In the genomic region with DNA sequence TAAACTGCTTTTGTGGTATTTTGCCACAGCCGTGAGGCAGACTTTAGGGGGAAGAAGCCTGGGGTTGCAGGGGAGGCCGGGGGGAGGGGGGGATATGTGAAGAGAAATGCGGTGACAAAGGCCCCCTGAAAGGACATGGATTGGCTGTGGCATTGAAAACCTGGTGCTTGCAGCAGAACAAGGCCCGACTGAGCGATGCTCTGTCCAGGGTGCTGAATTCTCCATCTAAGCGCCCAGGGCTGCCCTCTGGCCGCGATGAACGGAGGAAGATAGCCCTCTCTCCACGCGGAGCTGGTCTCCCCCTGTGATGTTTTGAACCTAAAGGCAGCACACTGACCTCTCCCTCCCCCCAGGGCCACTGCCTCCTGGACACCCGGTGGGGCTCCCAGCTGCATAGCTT, we compare ENCODE assay signal across 8 mouse cellular contexts. TPM values are rescaled to one million over a fixed set of nuclear protein-coding genes. Genes with fewer than 3 reads are reported as not detected.
DNase-seq lines count a peak whose midpoint lies in the region; ATAC-seq and TF ChIP-seq lines count a peak whose summit lies in the region.
"Had no signal": no experiment of that assay in that cellular context is flagged by ENCODE, and none has a peak within 500 bp of the region (broad histone marks: within the 10 kb centered on the region; RNA-seq: fewer than 3 reads in every experiment).

No protein-coding gene starts in this region.

- 5% methylated on average over 12 of the region's 12 CpGs for WGBS in liver, embryonic 12.5 days (ENCODE audit: insufficient replicate concordance)
- WGBS in embryonic facial prominence, embryonic 14.5 days, result 6% methylated on average over 6 of the region's 12 CpGs
- WGBS in lung, embryonic 14.5 days, result 3% methylated on average over 12 of the region's 12 CpGs

- peak; percentile 58 for DNase-seq in liver
- peak; percentile 61 for DNase-seq in adrenal gland, adult 2 months
- DNase-seq in embryonic facial prominence, embryonic 14.5 days (ENCODE audit: low spot score), result peak; percentile 74
- DNase-seq in lung, embryonic 14.5 days, result peak; percentile 92
- peak; percentile 64 for DNase-seq in thymus, postnatal 14 days

- peaks cover 89% of the 10 kb centered on the region for H3K27me3 ChIP-seq in liver, embryonic 12.5 days (replicated peaks)
- no peaks in the 10 kb centered on the region for H3K27me3 ChIP-seq in embryonic facial prominence, embryonic 14.5 days (replicated peaks; ENCODE audit: control insufficient read depth, insufficient read depth, low read length)
- no peaks in the 10 kb centered on the region; the same call in 1 of the 2 replicates for H3K27me3 ChIP-seq in lung, embryonic 14.5 days (ENCODE audit: insufficient read depth, low read length)
- H3K27me3 ChIP-seq: embryonic facial prominence, embryonic 15.5 days had no signal

- peak; percentile 26; the same call in 1 of the 2 replicates for TF ChIP-seq CTCF in lung, embryonic 14.5 days (IDR thresholded peaks at IDR 0.05; ENCODE audit: low read depth)

- no peak for ATAC-seq in liver, embryonic 12.5 days
- ATAC-seq in embryonic facial prominence, embryonic 14.5 days (ENCODE audit: low read depth), result no peak
- ATAC-seq in lung, embryonic 14.5 days (ENCODE audit: insufficient read depth), result no peak
- no peak for ATAC-seq in inflammation-experienced regulatory T-cells, adult 6 months

- H3K27ac ChIP-seq in liver, embryonic 12.5 days, result no peak overlapping the region
- no peak overlapping the region for H3K27ac ChIP-seq in embryonic facial prominence, embryonic 14.5 days (replicated peaks; ENCODE audit: low read depth, low read length)
- no peak overlapping the region for H3K27ac ChIP-seq in lung, embryonic 14.5 days (ENCODE audit: low read depth)
- H3K27ac ChIP-seq: embryonic facial prominence, embryonic 15.5 days had no signal

- H3K9ac ChIP-seq in liver, embryonic 12.5 days, result no peak overlapping the region
- H3K9ac ChIP-seq in embryonic facial prominence, embryonic 14.5 days (ENCODE audit: low read depth, low read length), result no peak overlapping the region
- H3K9ac ChIP-seq in lung, embryonic 14.5 days, result no peak overlapping the region
- H3K9ac ChIP-seq: embryonic facial prominence, embryonic 15.5 days had no signal

- no peaks in the 10 kb centered on the region for H3K9me3 ChIP-seq in liver, embryonic 12.5 days (replicated peaks)
- no peaks in the 10 kb centered on the region for H3K9me3 ChIP-seq in embryonic facial prominence, embryonic 14.5 days (ENCODE audit: control insufficient read depth, low read length)
- no peaks in the 10 kb centered on the region for H3K9me3 ChIP-seq in lung, embryonic 14.5 days (ENCODE audit: low read depth, low read length)
- H3K9me3 ChIP-seq: embryonic facial prominence, embryonic 15.5 days had no signal

- H3K4me3 ChIP-seq in liver, embryonic 12.5 days, result no peak overlapping the region
- H3K4me3 ChIP-seq in embryonic facial prominence, embryonic 14.5 days (ENCODE audit: low read depth, low read length), result no peak overlapping the region
- H3K4me3 ChIP-seq in lung, embryonic 14.5 days (ENCODE audit: low read depth, low read length), result no peak overlapping the region
- H3K4me3 ChIP-seq: embryonic facial prominence, embryonic 15.5 days had no signal

- H3K4me2 ChIP-seq in liver, embryonic 12.5 days, result no peak overlapping the region
- H3K4me2 ChIP-seq in embryonic facial prominence, embryonic 14.5 days (ENCODE audit: low read depth, low read length), result no peak overlapping the region
- H3K4me2 ChIP-seq in lung, embryonic 14.5 days, result no peak overlapping the region
- H3K4me2 ChIP-seq: embryonic facial prominence, embryonic 15.5 days had no signal

- H3K4me1 ChIP-seq in liver, embryonic 12.5 days, result no peaks in the 10 kb centered on the region
- no peaks in the 10 kb centered on the region for H3K4me1 ChIP-seq in embryonic facial prominence, embryonic 14.5 days (ENCODE audit: control insufficient read depth, insufficient read depth, low read length)
- H3K4me1 ChIP-seq in lung, embryonic 14.5 days (ENCODE audit: insufficient read depth), result no peaks in the 10 kb centered on the region
- H3K4me1 ChIP-seq: embryonic facial prominence, embryonic 15.5 days had no signal

- H3K36me3 ChIP-seq in liver, embryonic 12.5 days, result no peaks in the 10 kb centered on the region
- no peaks in the 10 kb centered on the region for H3K36me3 ChIP-seq in embryonic facial prominence, embryonic 14.5 days (ENCODE audit: control insufficient read depth, insufficient read depth, low read length)
- no peaks in the 10 kb centered on the region for H3K36me3 ChIP-seq in lung, embryonic 14.5 days (ENCODE audit: insufficient read depth)
- H3K36me3 ChIP-seq: embryonic facial prominence, embryonic 15.5 days had no signal

RNA-seq across cellular contexts. Expression of a gene that starts 13.1 kb away (rescaled TPM):
- polyA plus RNA-seq in liver, embryonic 12.5 days (2016; fragmentation: Nextera tagmentation; extraction: Ambion mirVana), result 0.24 and 0.31 TPM in 2 replicates
- total RNA-seq in adrenal gland, adult 2 months (2021), result 1 to 10 TPM; 4.4 to 7.9 TPM
- 5.5 and 6.3 TPM in 2 replicates for polyA plus RNA-seq in adrenal gland, adult 2 months (2012; rRNA removed)
- polyA plus RNA-seq in embryonic facial prominence, embryonic 14.5 days (2014; fragmentation: Nextera tagmentation; extraction: Ambion mirVana), result 3.2 and 3.4 TPM in 2 replicates
- 1.7 and 2.0 TPM in 2 replicates for polyA plus RNA-seq in lung, embryonic 14.5 days (2014; fragmentation: Nextera tagmentation; extraction: Ambion mirVana)
- 1 to 10 TPM in 1 of 3 experiments, under 1 TPM in 1, not detected in 1; 0.15 to 1.1 TPM for polyA plus RNA-seq in inflammation-experienced regulatory T-cells, adult 6 months (2017; shearing (Covaris generic))

RNA-seq across cellular contexts. Expression of a gene that starts 13.9 kb away (rescaled TPM):
- polyA plus RNA-seq in liver, embryonic 12.5 days (2016; fragmentation: Nextera tagmentation; extraction: Ambion mirVana), result 13.5 and 14.0 TPM in 2 replicates
- 10 to 100 TPM; 13.9 to 24.8 TPM for total RNA-seq in adrenal gland, adult 2 months (2021)
- polyA plus RNA-seq in adrenal gland, adult 2 months (2012; rRNA removed), result 39.9 and 43.0 TPM in 2 replicates
- 50.0 and 59.5 TPM in 2 replicates for polyA plus RNA-seq in embryonic facial prominence, embryonic 14.5 days (2014; fragmentation: Nextera tagmentation; extraction: Ambion mirVana)
- 61.0 and 63.8 TPM in 2 replicates for polyA plus RNA-seq in lung, embryonic 14.5 days (2014; fragmentation: Nextera tagmentation; extraction: Ambion mirVana)
- 1 to 10 TPM; 6.5 to 9.4 (median 8.6) TPM for polyA plus RNA-seq in inflammation-experienced regulatory T-cells, adult 6 months (2017; shearing (Covaris generic))

RNA-seq across cellular contexts. Expression of a gene that starts 42.5 kb away (rescaled TPM):
- polyA plus RNA-seq in liver, embryonic 12.5 days (2016; fragmentation: Nextera tagmentation; extraction: Ambion mirVana), result not detected in 2 replicates
- 1 to 10 TPM; 1.2 to 2.0 TPM for total RNA-seq in adrenal gland, adult 2 months (2021)
- 13.4 and 14.6 TPM in 2 replicates for polyA plus RNA-seq in adrenal gland, adult 2 months (2012; rRNA removed)
- polyA plus RNA-seq in embryonic facial prominence, embryonic 14.5 days (2014; fragmentation: Nextera tagmentation; extraction: Ambion mirVana), result 0.80 TPM in 1 of 2 replicates, not detected in the other
- not detected in 2 replicates for polyA plus RNA-seq in lung, embryonic 14.5 days (2014; fragmentation: Nextera tagmentation; extraction: Ambion mirVana)
- polyA plus RNA-seq in inflammation-experienced regulatory T-cells, adult 6 months (2017; shearing (Covaris generic)), result not detected

RNA-seq across cellular contexts. Expression of a gene that starts 43.0 kb away (rescaled TPM):
- polyA plus RNA-seq in liver, embryonic 12.5 days (2016; fragmentation: Nextera tagmentation; extraction: Ambion mirVana), result 11.2 and 11.7 TPM in 2 replicates
- total RNA-seq in adrenal gland, adult 2 months (2021), result 10 to 100 TPM; 46.2 to 67.3 TPM
- 105 and 106 TPM in 2 replicates for polyA plus RNA-seq in adrenal gland, adult 2 months (2012; rRNA removed)
- 50.2 and 54.4 TPM in 2 replicates for polyA plus RNA-seq in embryonic facial prominence, embryonic 14.5 days (2014; fragmentation: Nextera tagmentation; extraction: Ambion mirVana)
- polyA plus RNA-seq in lung, embryonic 14.5 days (2014; fragmentation: Nextera tagmentation; extraction: Ambion mirVana), result 43.1 and 47.1 TPM in 2 replicates
- polyA plus RNA-seq in inflammation-experienced regulatory T-cells, adult 6 months (2017; shearing (Covaris generic)), result 10 to 100 TPM; 10.5 to 13.1 (median 10.9) TPM

RNA-seq across cellular contexts. Expression of a gene that starts 49.2 kb away (rescaled TPM):
- 1.6 and 2.9 TPM in 2 replicates for polyA plus RNA-seq in liver, embryonic 12.5 days (2016; fragmentation: Nextera tagmentation; extraction: Ambion mirVana)
- total RNA-seq in adrenal gland, adult 2 months (2021), result 10 to 100 TPM; 46.9 to 77.9 TPM
- polyA plus RNA-seq in adrenal gland, adult 2 months (2012; rRNA removed), result 86.8 and 92.5 TPM in 2 replicates
- polyA plus RNA-seq in embryonic facial prominence, embryonic 14.5 days (2014; fragmentation: Nextera tagmentation; extraction: Ambion mirVana), result 5.9 and 6.4 TPM in 2 replicates
- 7.5 and 8.6 TPM in 2 replicates for polyA plus RNA-seq in lung, embryonic 14.5 days (2014; fragmentation: Nextera tagmentation; extraction: Ambion mirVana)
- 10 to 100 TPM; 10.5 to 15.4 (median 12.4) TPM for polyA plus RNA-seq in inflammation-experienced regulatory T-cells, adult 6 months (2017; shearing (Covaris generic))
